Mouse (Mus musculus) thymus, postnatal 25 days (tissue): ENCODE results near the gene Dstn.

Experiments
- DNase-seq: peaks from one replicate; pipeline ENCODE4 v3.0.0; 2022

Gene Dstn

GRCm38 (mm10) chr2:143914760-143915599 lies at the start of gene Dstn:
Gene Dstn (plus strand): TSS chr2:143915320.
- DNase-seq: peak; percentile 95

GRCm38 (mm10) chr2:143867326-143867725 lies 47.8 kb upstream of the Dstn start:
- DNase-seq: peak; percentile 53

GRCm38 (mm10) chr2:143870936-143871688 lies 44.0 kb upstream of the Dstn start:
- DNase-seq: no peak

- no peak for DNase-seq
Observed at GRCm38 (mm10) chr2:143876026-143876425, 39.1 kb upstream of the Dstn start.

- no peak for DNase-seq
Observed at GRCm38 (mm10) chr2:143876929-143877632, 38.0 kb upstream of the Dstn start.

GRCm38 (mm10) chr2:143879311-143879710 lies 35.8 kb upstream of the Dstn start:
- no peak for DNase-seq

GRCm38 (mm10) chr2:143882002-143882401 lies 33.1 kb upstream of the Dstn start:
- DNase-seq: no peak

- DNase-seq: no peak
Observed at GRCm38 (mm10) chr2:143882606-143883288, 32.4 kb upstream of the Dstn start.

- DNase-seq: no peak
Observed at GRCm38 (mm10) chr2:143889131-143889859, 25.8 kb upstream of the Dstn start.

- DNase-seq: no peak
Observed at GRCm38 (mm10) chr2:143889860-143890433, 25.2 kb upstream of the Dstn start.

- no peak for DNase-seq
Observed at GRCm38 (mm10) chr2:143891302-143892048, 23.6 kb upstream of the Dstn start.

- DNase-seq: no peak
Observed at GRCm38 (mm10) chr2:143899470-143900220, 15.5 kb upstream of the Dstn start.

- no peak for DNase-seq
Observed at GRCm38 (mm10) chr2:143900821-143901351, 14.2 kb upstream of the Dstn start.

GRCm38 (mm10) chr2:143903376-143904045 lies 11.6 kb upstream of the Dstn start:
- no peak for DNase-seq

- DNase-seq: no peak
Observed at GRCm38 (mm10) chr2:143904896-143905295, 10.2 kb upstream of the Dstn start.

- no peak for DNase-seq
Observed at GRCm38 (mm10) chr2:143909230-143909629, 5.9 kb upstream of the Dstn start.

- no peak for DNase-seq
Observed at GRCm38 (mm10) chr2:143912199-143912598, 2.9 kb upstream of the Dstn start.

GRCm38 (mm10) chr2:143914221-143914620 lies 899 bp upstream of the Dstn start:
- no peak for DNase-seq

- no peak for DNase-seq
Observed at GRCm38 (mm10) chr2:143915600-143916135, 548 bp downstream of the Dstn start.
